Mouse (Mus musculus) thymus, adult 2 months (tissue): ENCODE measurements around the gene Ndufb5.

Source experiments
- CTCF ChIP-seq: fragments of 200-500 bp; IDR thresholded peaks from 2 replicates; pipeline ENCODE4 v1.5.1; 2012; ENCODE audit warnings: mild to moderate bottlenecking, control low read depth, low read length, moderate library complexity, borderline replicate concordance; ENCODE audit not compliant: control insufficient read depth, poor library complexity, insufficient read depth; ENCODE audit errors: extremely low read depth
- POLR2A ChIP-seq: fragments of 200-500 bp; IDR thresholded peaks from 2 replicates; pipeline ENCODE4 v1.6.1; 2012; ENCODE audit warnings: mild to moderate bottlenecking, low read length, control low read depth, moderate library complexity; ENCODE audit not compliant: control insufficient read depth, poor library complexity, insufficient read depth; ENCODE audit errors: extremely low read depth

- TF ChIP-seq CTCF (no peak), POLR2A (no peak)
Observed at GRCm38 (mm10) chr3:32770781-32771180, 34.0 kb downstream of the Ndufb5 start.
